Mouse (Mus musculus) thymus, adult 2 months (tissue): ENCODE data around the gene Rasgrp4.

Experiments used
- CTCF ChIP-seq: fragments of 200-500 bp; IDR thresholded peaks from 2 replicates; pipeline ENCODE4 v1.5.1; 2012; ENCODE audit warnings: mild to moderate bottlenecking, control low read depth, low read length, moderate library complexity, borderline replicate concordance; ENCODE audit not compliant: control insufficient read depth, poor library complexity, insufficient read depth; ENCODE audit errors: extremely low read depth
- POLR2A ChIP-seq: fragments of 200-500 bp; IDR thresholded peaks from 2 replicates; pipeline ENCODE4 v1.6.1; 2012; ENCODE audit warnings: mild to moderate bottlenecking, low read length, control low read depth, moderate library complexity; ENCODE audit not compliant: control insufficient read depth, poor library complexity, insufficient read depth; ENCODE audit errors: extremely low read depth

DNA sequence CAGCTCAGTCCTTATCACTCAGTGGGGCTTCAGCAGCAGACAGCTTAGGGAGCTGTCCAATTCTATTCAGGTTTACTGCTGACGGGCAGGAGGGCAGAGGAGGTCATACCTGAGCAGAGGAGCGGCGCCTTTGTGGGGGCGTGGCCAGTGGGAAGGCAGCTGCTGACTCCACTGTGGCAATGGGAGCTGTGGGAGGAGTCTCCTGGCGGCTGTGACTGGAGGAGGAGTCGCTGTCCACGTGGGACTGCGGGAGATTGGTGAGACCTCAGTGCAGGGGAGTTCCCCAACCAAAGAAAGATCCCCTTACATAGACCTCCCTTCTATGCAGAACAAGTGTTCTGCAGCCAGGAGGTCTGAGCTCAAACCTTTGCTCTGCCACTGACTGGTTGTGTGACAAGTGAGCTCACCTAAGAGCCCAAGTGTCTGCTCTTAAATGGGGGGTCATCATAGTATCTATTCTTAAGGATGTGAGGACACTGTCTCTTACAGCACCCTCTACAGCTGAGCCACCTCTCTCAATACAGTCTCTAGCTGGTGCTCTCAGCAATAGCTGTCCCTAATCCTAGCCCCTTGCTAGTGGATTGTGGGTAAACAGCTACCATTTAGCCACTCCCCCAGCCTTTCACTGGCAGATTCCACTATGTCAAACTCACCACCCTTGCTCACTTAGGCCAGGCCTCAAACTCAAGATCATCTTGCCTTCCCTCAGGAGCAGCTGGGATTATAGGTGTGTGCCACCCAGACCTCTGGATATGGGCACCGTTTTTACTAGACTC, 28.3 kb downstream of the Rasgrp4 start:
- TF ChIP-seq CTCF (no peak), POLR2A (no peak)
